Mouse (Mus musculus): ENCODE measurements at regions not wholly inside any gene's neighbourhood (a gene's known extent, or its start where the extent isn't known, plus 50 kb on each side); places are given as distances from the start of the nearest gene placed in this dataset.

GRCm38 (mm10) chr8:8921446-8921845, 231.1 kb upstream of the Arglu1 start:
- Histone ChIP-seq H3K4me2 (ENCODE audit: low read depth, severe bottlenecking) (no peak overlapping the region), H3K4me3 (ENCODE audit: low read depth, low read length) (no peak overlapping the region), H3K27ac (replicated peaks; ENCODE audit: low read depth, low read length) (no peak overlapping the region), H3K36me3 (ENCODE audit: control insufficient read depth, insufficient read depth, low read length) (no peaks in the 10 kb centered on the region), H3K9me3 (ENCODE audit: control insufficient read depth, low read length) (no peaks in the 10 kb centered on the region), H3K27me3 (ENCODE audit: control insufficient read depth, insufficient read depth, low read length) (no peaks in the 10 kb centered on the region), H3K9ac (ENCODE audit: low read length) (no peak overlapping the region), H3K4me1 (ENCODE audit: control insufficient read depth, insufficient read depth, low read length) (no peaks in the 10 kb centered on the region)
- DNase-seq (ENCODE audit: low spot score) (no peak), ATAC-seq (ENCODE audit: insufficient number of reproducible peaks, low FRiP score, low TSS enrichment, low read depth) (no peak)
- 81% methylated on average over 2 of the region's 2 CpGs for WGBS

GRCm38 (mm10) chr8:8919582-8920503, 229.5 kb upstream of the Arglu1 start:
- Histone ChIP-seq H3K27ac (replicated peaks; ENCODE audit: low read depth, low read length) (no peak overlapping the region), H3K27me3 (ENCODE audit: control insufficient read depth, insufficient read depth, low read length) (no peaks in the 10 kb centered on the region), H3K36me3 (ENCODE audit: control insufficient read depth, insufficient read depth, low read length) (no peaks in the 10 kb centered on the region), H3K9me3 (ENCODE audit: control insufficient read depth, low read length) (no peaks in the 10 kb centered on the region), H3K4me2 (ENCODE audit: low read depth, severe bottlenecking) (no peak overlapping the region), H3K4me1 (ENCODE audit: control insufficient read depth, insufficient read depth, low read length) (no peaks in the 10 kb centered on the region), H3K9ac (ENCODE audit: low read length) (no peak overlapping the region), H3K4me3 (ENCODE audit: low read depth, low read length) (no peak overlapping the region)
- 19% methylated on average over 11 of the region's 11 CpGs for WGBS
- ATAC-seq (ENCODE audit: insufficient number of reproducible peaks, low FRiP score, low TSS enrichment, low read depth) (no peak), DNase-seq (ENCODE audit: low spot score) (no peak)

- ATAC-seq (ENCODE audit: insufficient number of reproducible peaks, low FRiP score, low TSS enrichment, low read depth): no peak
- H3K4me2 ChIP-seq (ENCODE audit: low read depth, severe bottlenecking): no peak overlapping the region
- no peaks in the 10 kb centered on the region for H3K4me1 ChIP-seq (ENCODE audit: control insufficient read depth, insufficient read depth, low read length)
- WGBS: 85% methylated on average over 9 of the region's 9 CpGs
- no peak overlapping the region for H3K27ac ChIP-seq (replicated peaks; ENCODE audit: low read depth, low read length)
- H3K36me3 ChIP-seq (ENCODE audit: control insufficient read depth, insufficient read depth, low read length): no peaks in the 10 kb centered on the region
- no peak overlapping the region for H3K9ac ChIP-seq (ENCODE audit: low read length)
- no peak for DNase-seq (ENCODE audit: low spot score)
- no peaks in the 10 kb centered on the region for H3K27me3 ChIP-seq (ENCODE audit: control insufficient read depth, insufficient read depth, low read length)
- no peak overlapping the region for H3K4me3 ChIP-seq (ENCODE audit: low read depth, low read length)
- H3K9me3 ChIP-seq (ENCODE audit: control insufficient read depth, low read length): no peaks in the 10 kb centered on the region
Observed at GRCm38 (mm10) chr8:8919040-8919439, 228.7 kb upstream of the Arglu1 start.

GRCm38 (mm10) chr8:8907478-8908165, 217.3 kb upstream of the Arglu1 start:
- WGBS: 91% methylated on average over 7 of the region's 7 CpGs
- no peak overlapping the region for H3K27ac ChIP-seq (replicated peaks; ENCODE audit: low read depth, low read length)
- no peak for DNase-seq (ENCODE audit: low spot score)
- no peaks in the 10 kb centered on the region for H3K4me1 ChIP-seq (ENCODE audit: control insufficient read depth, insufficient read depth, low read length)
- H3K27me3 ChIP-seq (ENCODE audit: control insufficient read depth, insufficient read depth, low read length): no peaks in the 10 kb centered on the region
- no peak overlapping the region for H3K9ac ChIP-seq (ENCODE audit: low read length)
- no peak overlapping the region for H3K4me2 ChIP-seq (ENCODE audit: low read depth, severe bottlenecking)
- H3K4me3 ChIP-seq (ENCODE audit: low read depth, low read length): no peak overlapping the region
- no peak for ATAC-seq (ENCODE audit: insufficient number of reproducible peaks, low FRiP score, low TSS enrichment, low read depth)
- no peaks in the 10 kb centered on the region for H3K36me3 ChIP-seq (ENCODE audit: control insufficient read depth, insufficient read depth, low read length)
- no peaks in the 10 kb centered on the region for H3K9me3 ChIP-seq (ENCODE audit: control insufficient read depth, low read length)

- Histone ChIP-seq H3K27me3 (ENCODE audit: control insufficient read depth, insufficient read depth, low read length) (no peaks in the 10 kb centered on the region), H3K4me1 (ENCODE audit: control insufficient read depth, insufficient read depth, low read length) (no peaks in the 10 kb centered on the region), H3K4me2 (ENCODE audit: low read depth, severe bottlenecking) (no peak overlapping the region), H3K27ac (replicated peaks; ENCODE audit: low read depth, low read length) (no peak overlapping the region), H3K4me3 (ENCODE audit: low read depth, low read length) (no peak overlapping the region), H3K9me3 (ENCODE audit: control insufficient read depth, low read length) (no peaks in the 10 kb centered on the region), H3K36me3 (ENCODE audit: control insufficient read depth, insufficient read depth, low read length) (no peaks in the 10 kb centered on the region), H3K9ac (ENCODE audit: low read length) (no peak overlapping the region)
- WGBS: 22% methylated on average over 3 of the region's 3 CpGs
- DNase-seq (ENCODE audit: low spot score) (no peak), ATAC-seq (ENCODE audit: insufficient number of reproducible peaks, low FRiP score, low TSS enrichment, low read depth) (no peak)
Observed at GRCm38 (mm10) chr8:8892996-8893395, 202.7 kb upstream of the Arglu1 start.

- Histone ChIP-seq H3K27me3 (ENCODE audit: control insufficient read depth, insufficient read depth, low read length) (no peaks in the 10 kb centered on the region), H3K4me1 (ENCODE audit: control insufficient read depth, insufficient read depth, low read length) (no peaks in the 10 kb centered on the region), H3K4me2 (ENCODE audit: low read depth, severe bottlenecking) (no peak overlapping the region), H3K4me3 (ENCODE audit: low read depth, low read length) (no peak overlapping the region), H3K27ac (replicated peaks; ENCODE audit: low read depth, low read length) (no peak overlapping the region), H3K9ac (ENCODE audit: low read length) (no peak overlapping the region), H3K9me3 (ENCODE audit: control insufficient read depth, low read length) (no peaks in the 10 kb centered on the region), H3K36me3 (ENCODE audit: control insufficient read depth, insufficient read depth, low read length) (no peaks in the 10 kb centered on the region)
- ATAC-seq (ENCODE audit: insufficient number of reproducible peaks, low FRiP score, low TSS enrichment, low read depth) (no peak), DNase-seq (ENCODE audit: low spot score) (no peak)
- 40% methylated on average over 5 of the region's 5 CpGs for WGBS
Observed at GRCm38 (mm10) chr8:8877286-8877685, 187.0 kb upstream of the Arglu1 start.

DNA sequence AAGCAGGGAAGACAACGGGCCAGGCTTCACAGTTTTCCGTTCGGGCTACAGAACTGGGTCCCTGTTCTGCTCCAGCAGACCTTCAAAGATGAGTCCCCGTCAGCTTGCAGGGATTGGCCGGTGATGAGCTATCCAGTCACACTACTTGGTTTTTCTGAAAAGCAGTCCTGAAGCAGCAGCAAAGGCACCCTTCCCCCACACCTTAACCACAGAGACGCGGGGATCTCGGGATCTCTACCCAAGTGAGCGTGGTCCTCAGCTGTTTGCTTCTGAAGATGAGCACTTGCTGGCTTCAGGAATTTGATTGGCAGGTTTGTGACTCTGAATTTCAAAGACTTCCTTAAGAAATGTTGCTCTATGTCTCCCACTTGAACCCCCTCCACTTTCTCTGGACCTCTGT, 186.6 kb upstream of the Arglu1 start:
- H3K36me3 ChIP-seq (ENCODE audit: control insufficient read depth, insufficient read depth, low read length): no peaks in the 10 kb centered on the region
- no peak overlapping the region for H3K4me2 ChIP-seq (ENCODE audit: low read depth, severe bottlenecking)
- H3K4me3 ChIP-seq (ENCODE audit: low read depth, low read length): no peak overlapping the region
- DNase-seq (ENCODE audit: low spot score) (no peak), ATAC-seq (ENCODE audit: insufficient number of reproducible peaks, low FRiP score, low TSS enrichment, low read depth) (no peak)
- no peak overlapping the region for H3K27ac ChIP-seq (replicated peaks; ENCODE audit: low read depth, low read length)
- H3K9me3 ChIP-seq (ENCODE audit: control insufficient read depth, low read length): no peaks in the 10 kb centered on the region
- WGBS: 71% methylated on average over 9 of the region's 9 CpGs
- no peaks in the 10 kb centered on the region for H3K4me1 ChIP-seq (ENCODE audit: control insufficient read depth, insufficient read depth, low read length)
- no peaks in the 10 kb centered on the region for H3K27me3 ChIP-seq (ENCODE audit: control insufficient read depth, insufficient read depth, low read length)
- no peak overlapping the region for H3K9ac ChIP-seq (ENCODE audit: low read length)

DNA sequence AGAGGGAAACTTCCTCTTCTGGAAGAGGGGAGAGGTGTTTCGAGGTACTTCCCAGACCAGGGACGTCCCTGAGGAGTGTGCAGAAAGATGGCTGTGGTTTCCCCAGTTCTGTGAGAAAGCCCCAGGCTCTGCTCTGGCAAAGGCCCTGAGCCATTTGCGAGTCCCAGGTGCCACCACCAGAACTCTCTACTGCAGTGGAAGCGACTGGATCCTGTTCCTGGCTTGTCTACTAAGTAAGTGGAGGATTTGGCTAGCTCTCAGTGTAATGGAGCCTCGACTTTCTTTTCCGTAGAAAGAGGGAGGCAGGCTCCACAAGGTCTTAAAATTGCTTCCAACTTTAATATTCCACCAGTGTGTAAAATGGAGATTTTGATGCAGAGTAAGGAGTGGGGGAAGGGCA, 186.1 kb upstream of the Arglu1 start:
- WGBS: 79% methylated on average over 6 of the region's 6 CpGs
- H3K27me3 ChIP-seq (ENCODE audit: control insufficient read depth, insufficient read depth, low read length): no peaks in the 10 kb centered on the region
- no peak overlapping the region for H3K4me3 ChIP-seq (ENCODE audit: low read depth, low read length)
- no peaks in the 10 kb centered on the region for H3K9me3 ChIP-seq (ENCODE audit: control insufficient read depth, low read length)
- no peak overlapping the region for H3K9ac ChIP-seq (ENCODE audit: low read length)
- no peak overlapping the region for H3K27ac ChIP-seq (replicated peaks; ENCODE audit: low read depth, low read length)
- ATAC-seq (ENCODE audit: insufficient number of reproducible peaks, low FRiP score, low TSS enrichment, low read depth) (no peak), DNase-seq (ENCODE audit: low spot score) (no peak)
- H3K4me2 ChIP-seq (ENCODE audit: low read depth, severe bottlenecking): no peak overlapping the region
- H3K4me1 ChIP-seq (ENCODE audit: control insufficient read depth, insufficient read depth, low read length): no peaks in the 10 kb centered on the region
- no peaks in the 10 kb centered on the region for H3K36me3 ChIP-seq (ENCODE audit: control insufficient read depth, insufficient read depth, low read length)
